Comparison of ENCODE assay signal across 10 mouse cellular contexts in the genomic region with DNA sequence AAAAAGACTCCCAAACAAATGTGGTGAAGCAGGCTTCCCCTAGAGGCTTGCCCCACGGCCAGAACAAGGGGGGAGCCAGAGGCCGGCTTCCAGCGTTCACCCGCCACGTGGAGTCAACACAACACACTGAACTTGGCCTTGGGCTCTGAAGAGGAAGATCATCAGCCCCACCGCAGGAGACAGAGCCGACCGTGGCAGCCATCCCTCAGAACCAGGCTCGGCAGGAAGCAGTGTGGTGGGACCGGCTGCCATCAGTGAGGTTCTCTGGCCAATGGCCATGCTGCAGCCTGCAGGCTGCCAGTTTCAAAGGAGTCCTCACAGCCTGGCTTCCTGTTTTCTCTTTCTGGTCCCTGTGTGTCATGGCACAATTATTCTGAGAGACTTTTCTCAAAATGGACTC.
DNase-seq lines count a peak whose midpoint lies in the region.
"Had no signal": no experiment of that assay in that cellular context is flagged by ENCODE, and none has a peak within 500 bp of the region (broad histone marks: within the 10 kb centered on the region; RNA-seq: fewer than 3 reads in every experiment).

No protein-coding gene starts in this region.

- H3K36me3 ChIP-seq in heart, embryonic 10.5 days = no peaks in the 10 kb centered on the region
- H3K36me3 ChIP-seq in embryonic facial prominence, embryonic 10.5 days (replicated peaks) = no peaks in the 10 kb centered on the region
- H3K36me3 ChIP-seq: G1E; stomach, embryonic 15.5 days had no signal

- DNase-seq in heart, embryonic 10.5 days (ENCODE audit: low spot score) = no peak
- no peak for DNase-seq in heart, postnatal 10 days
- DNase-seq in right cerebral cortex, adult 18-20 months = peak; percentile 10
- DNase-seq in right cerebral cortex, adult 2 months (ENCODE audit: low spot score in 2 of 2) = no peak
- DNase-seq in embryonic facial prominence, embryonic 10.5 days (ENCODE audit: low spot score) = no peak
- DNase-seq in thymus, postnatal 36 days = peak; percentile 9 to 14
- no peak for DNase-seq in frontal cortex, postnatal 25 days (ENCODE audit: low spot score in 2 of 2)
- no peak for DNase-seq in adipocyte (ENCODE audit: low spot score)

- H3K27me3 ChIP-seq in heart, embryonic 10.5 days (ENCODE audit: insufficient read depth, poor library complexity, severe bottlenecking) = 0 out of 2 replicates have a peak, but pooled peaks cover 13% of the 10 kb centered on the region
- no peaks in the 10 kb centered on the region; the same call in 1 of the 2 replicates for H3K27me3 ChIP-seq in embryonic facial prominence, embryonic 10.5 days (replicated peaks; ENCODE audit: low read depth, poor library complexity, severe bottlenecking)
- H3K27me3 ChIP-seq: stomach, embryonic 15.5 days had no signal

- no peak overlapping the region for H3K4me3 ChIP-seq in heart, embryonic 10.5 days
- no peak overlapping the region for H3K4me3 ChIP-seq in embryonic facial prominence, embryonic 10.5 days
- H3K4me3 ChIP-seq: stomach, embryonic 15.5 days had no signal

- H3K9me3 ChIP-seq in heart, embryonic 10.5 days = no peaks in the 10 kb centered on the region
- H3K9me3 ChIP-seq in embryonic facial prominence, embryonic 10.5 days = no peaks in the 10 kb centered on the region
- H3K9me3 ChIP-seq: G1E; stomach, embryonic 15.5 days had no signal

- H3K27ac ChIP-seq in heart, embryonic 10.5 days = peak overlapping the region; percentile 33
- H3K27ac ChIP-seq in embryonic facial prominence, embryonic 10.5 days (replicated peaks) = peak overlapping the region; percentile 54
- H3K27ac ChIP-seq: stomach, embryonic 15.5 days had no signal

- WGBS in heart, embryonic 10.5 days = 66% methylated on average over 10 of the region's 10 CpGs
- 70% methylated on average over 10 of the region's 10 CpGs for WGBS in embryonic facial prominence, embryonic 10.5 days

- intact Hi-C loops in heart, postnatal 10 days (cut with DNase I) = loop anchor here (5.0 to 10.0 kb wide), 2 partner anchors 97 to 1524 kb away; a partner anchor contains a TSS

- peaks cover 28% of the 10 kb centered on the region for H3K4me1 ChIP-seq in heart, embryonic 10.5 days
- H3K4me1 ChIP-seq in embryonic facial prominence, embryonic 10.5 days = peaks cover 49% of the 10 kb centered on the region

Comparison
In these comparisons a context has a peak if more than half of its experiments do, and no peak if none do; other contexts are left out.
1. DNase-seq: peak in right cerebral cortex, adult 18-20 months (single experiment) and thymus, postnatal 36 days (2 of 2); none in heart, embryonic 10.5 days (single experiment), heart, postnatal 10 days (0 of 2), right cerebral cortex, adult 2 months (0 of 2), embryonic facial prominence, embryonic 10.5 days (single experiment), frontal cortex, postnatal 25 days (0 of 2) and adipocyte (single experiment).